Mouse (Mus musculus): ENCODE results near the gene Slc24a5.
"Not testable (repeated sequence)": the region's sequence is repeated elsewhere in the genome, so short reads cannot be mapped to it uniquely, and the experiment has no call there.

- not testable (repeated sequence) for TF ChIP-seq CEBPB (IDR thresholded peaks at IDR 0.05; ENCODE audit: low read depth); CTCF (IDR thresholded peaks at IDR 0.05; ENCODE audit: control insufficient read depth, insufficient read depth, insufficient read length); USF1 (IDR thresholded peaks at IDR 0.05; ENCODE audit: low read depth)
Observed at GRCm38 (mm10) chr2:125104491-125104890, 36.6 kb downstream of the Slc24a5 start.

All from C2C12 (cell line).